Mouse (Mus musculus): Measurements from ENCODE around the gene Mrc1. TPM values are rescaled to one million over a fixed set of nuclear protein-coding genes. Genes with fewer than 3 reads are reported as not detected.

Gene Mrc1
- total and polyA plus RNA-seq, 3 experiments = 0.17 to 0.89 (median 0.73) TPM

- H3K4me1 ChIP-seq (ENCODE audit: control insufficient read depth in 1 of 2, insufficient read depth in 2 of 2) = peaks cover 0 to 7% of the 10 kb centered on the region in 2 experiments; a peak in 1 of 4 replicates
- dilution Hi-C loops (cut with MboI; ENCODE audit: extremely low pct_ligation_motif_present, extremely low pct_unique_long_range_greater_than_20kb, low sequenced_read_pairs) (no loop called here), in situ Hi-C loops (cut with MboI; ENCODE audit: low pct_ligation_motif_present, low pct_unique_long_range_greater_than_20kb, low sequenced_read_pairs) (no loop called here)
- H3K4me3 ChIP-seq (replicated peaks in 1 of 3; ENCODE audit: low read depth in 2 of 3, low read length in 2 of 3, poor library complexity in 1 of 3) = no peak overlapping the region
- H3K27me3 ChIP-seq (replicated peaks) = no peaks in the 10 kb centered on the region
- no peak overlapping the region for H3K9ac ChIP-seq (ENCODE audit: insufficient read depth, low read depth)
- no peak for TF ChIP-seq TCF12 (IDR thresholded peaks at IDR 0.05; ENCODE audit: low read depth, low read length)
- TF ChIP-seq SIN3A (IDR thresholded peaks at IDR 0.05; ENCODE audit: low read length) = no peak
- no peak for TF ChIP-seq NRF1 (IDR thresholded peaks at IDR 0.05; ENCODE audit: low read depth, low read length)
- no peak for TF ChIP-seq E2F4 (IDR thresholded peaks at IDR 0.05; ENCODE audit: insufficient replicate concordance, low read depth, low read length)
- no peak for TF ChIP-seq CHD2 (IDR thresholded peaks at IDR 0.05; ENCODE audit: low read length)
- TF ChIP-seq CTCF (conservative IDR thresholded peaks at IDR 0.05 in 1 of 2, IDR thresholded peaks at IDR 0.05 in 1 of 2; ENCODE audit: low read depth in 2 of 2, low read length in 2 of 2) = no peak
- no peak for TF ChIP-seq BHLHE40 (IDR thresholded peaks at IDR 0.05; ENCODE audit: low read depth, low read length)
- no peak for TF ChIP-seq HCFC1 (IDR thresholded peaks at IDR 0.05; ENCODE audit: low read depth, low read length)
- TF ChIP-seq GABPA (IDR thresholded peaks at IDR 0.05; ENCODE audit: insufficient replicate concordance, low read depth, low read length) = no peak
- TF ChIP-seq ZNF384 (IDR thresholded peaks at IDR 0.05; ENCODE audit: low read depth, low read length) = no peak
- TF ChIP-seq MXI1 (IDR thresholded peaks at IDR 0.05; ENCODE audit: low read depth, low read length) = no peak
- TF ChIP-seq TBP (conservative IDR thresholded peaks at IDR 0.05; ENCODE audit: low read depth, low read length) = no peak
- TF ChIP-seq JUN (IDR thresholded peaks at IDR 0.05; ENCODE audit: insufficient read depth, low read depth, low read length) = no peak
- no peak for TF ChIP-seq IRF4 (IDR thresholded peaks at IDR 0.05; ENCODE audit: low read depth, low read length)
- no peak for TF ChIP-seq RAD21 (IDR thresholded peaks at IDR 0.05; ENCODE audit: low read depth, low read length)
- TF ChIP-seq MAX (IDR thresholded peaks at IDR 0.05; ENCODE audit: low read length) = no peak
- TF ChIP-seq MAFK (IDR thresholded peaks at IDR 0.05; ENCODE audit: insufficient replicate concordance, low read length) = no peak
- no peak for TF ChIP-seq MAZ (IDR thresholded peaks at IDR 0.05; ENCODE audit: low read depth, low read length)
- no peak for TF ChIP-seq MYC (IDR thresholded peaks at IDR 0.05; ENCODE audit: low read depth, low read length)
- TF ChIP-seq PAX5 (IDR thresholded peaks at IDR 0.05; ENCODE audit: low read length) = no peak
- H3K79me2 ChIP-seq (replicated peaks; ENCODE audit: control insufficient read depth, extremely low read depth, insufficient read depth, poor library complexity, severe bottlenecking) = no peaks in the 10 kb centered on the region
- no peaks in the 10 kb centered on the region for H3K36me3 ChIP-seq (replicated peaks in 1 of 2; ENCODE audit: control insufficient read depth in 1 of 2, insufficient read depth in 1 of 2, low read length in 1 of 2)
- H3K4me2 ChIP-seq (ENCODE audit: insufficient read depth, low read depth, poor library complexity, severe bottlenecking) = no peak overlapping the region
- no peaks in the 10 kb centered on the region for H3K9me3 ChIP-seq (replicated peaks; ENCODE audit: low read length)
- no peak for DNase-seq (ENCODE audit: extremely low read depth)
- H3K27ac ChIP-seq (ENCODE audit: insufficient read depth, low read depth) = no peak overlapping the region
These were observed 37.6 kb upstream of the Mrc1 start for GRCm38 (mm10) chr2:14191601-14192000.

- Histone ChIP-seq H3K79me2 (replicated peaks; ENCODE audit: control insufficient read depth, extremely low read depth, insufficient read depth, poor library complexity, severe bottlenecking) (no peaks in the 10 kb centered on the region), H3K4me1 (ENCODE audit: control insufficient read depth in 1 of 2, insufficient read depth in 2 of 2) (peaks cover 0 to 7% of the 10 kb centered on the region in 2 experiments; a peak in 1 of 4 replicates), H3K4me3 (replicated peaks in 1 of 3; ENCODE audit: low read depth in 2 of 3, low read length in 2 of 3, poor library complexity in 1 of 3) (no peak overlapping the region), H3K9ac (ENCODE audit: insufficient read depth, low read depth) (no peak overlapping the region), H3K9me3 (replicated peaks; ENCODE audit: low read length) (no peaks in the 10 kb centered on the region), H3K27ac (ENCODE audit: insufficient read depth, low read depth) (no peak overlapping the region), H3K27me3 (replicated peaks) (no peaks in the 10 kb centered on the region), H3K4me2 (ENCODE audit: insufficient read depth, low read depth, poor library complexity, severe bottlenecking) (no peak overlapping the region), H3K36me3 (replicated peaks in 1 of 2; ENCODE audit: control insufficient read depth in 1 of 2, insufficient read depth in 1 of 2, low read length in 1 of 2) (no peaks in the 10 kb centered on the region)
- DNase-seq (ENCODE audit: extremely low read depth) = peak; percentile 9
- in situ Hi-C loops (cut with MboI; ENCODE audit: low pct_ligation_motif_present, low pct_unique_long_range_greater_than_20kb, low sequenced_read_pairs) = no loop called here
- TF ChIP-seq MXI1 (IDR thresholded peaks at IDR 0.05; ENCODE audit: low read depth, low read length) (no peak), MEF2A (IDR thresholded peaks at IDR 0.05; ENCODE audit: borderline replicate concordance, low read depth, low read length) (no peak), CHD2 (IDR thresholded peaks at IDR 0.05; ENCODE audit: low read length) (no peak), NELFE (IDR thresholded peaks at IDR 0.05; ENCODE audit: low read depth, low read length) (no peak), GABPA (IDR thresholded peaks at IDR 0.05; ENCODE audit: insufficient replicate concordance, low read depth, low read length) (no peak), E2F4 (IDR thresholded peaks at IDR 0.05; ENCODE audit: insufficient replicate concordance, low read depth, low read length) (no peak), MYC (IDR thresholded peaks at IDR 0.05; ENCODE audit: low read depth, low read length) (no peak), MAFK (IDR thresholded peaks at IDR 0.05; ENCODE audit: insufficient replicate concordance, low read length) (no peak), KAT2A (IDR thresholded peaks at IDR 0.05; ENCODE audit: insufficient replicate concordance, low read length) (no peak), ZMIZ1 (IDR thresholded peaks at IDR 0.05; ENCODE audit: low read depth, low read length) (no peak), ELF1 (IDR thresholded peaks at IDR 0.05; ENCODE audit: low read depth, low read length) (no peak), CHD1 (IDR thresholded peaks at IDR 0.05; ENCODE audit: low read depth, low read length) (no peak), ZNF384 (IDR thresholded peaks at IDR 0.05; ENCODE audit: low read depth, low read length) (no peak), BHLHE40 (IDR thresholded peaks at IDR 0.05; ENCODE audit: low read depth, low read length) (no peak), USF2 (conservative IDR thresholded peaks at IDR 0.05; ENCODE audit: low read depth, low read length) (no peak), SIN3A (IDR thresholded peaks at IDR 0.05; ENCODE audit: low read length) (no peak), IRF4 (IDR thresholded peaks at IDR 0.05; ENCODE audit: low read depth, low read length) (no peak), JUND (conservative IDR thresholded peaks at IDR 0.05; ENCODE audit: low read depth, low read length) (no peak), JUN (IDR thresholded peaks at IDR 0.05; ENCODE audit: insufficient read depth, low read depth, low read length) (no peak), RCOR1 (conservative IDR thresholded peaks at IDR 0.05; ENCODE audit: low read depth, low read length) (no peak)
- dilution Hi-C loops (cut with MboI; ENCODE audit: extremely low pct_ligation_motif_present, extremely low pct_unique_long_range_greater_than_20kb, low sequenced_read_pairs) = no loop called here
These were observed 37.1 kb upstream of the Mrc1 start for GRCm38 (mm10) chr2:14192046-14192445.
